Mouse (Mus musculus) frontal cortex, postnatal 36 days (tissue): ENCODE measurements around the gene Gm12184.
"Not testable (repeated sequence)": the region's sequence is repeated elsewhere in the genome, so short reads cannot be mapped to it uniquely, and the experiment has no call there.

Experiments used
- DNase-seq, 2 experiments: peaks; one replicate each; pipeline ENCODE4 v3.0.0; 2022; ENCODE audit warnings: low spot score in 2 of 2

Gm12184 gene

GRCm38 (mm10) chr11:48825979-48826751, at the start of gene Gm12184, which contains the start of gene Trim7:
Gm12184 (minus strand) TSS chr11:48826655.
Trim7 (plus strand) TSS chr11:48826140.
- not testable (repeated sequence) for DNase-seq

GRCm38 (mm10) chr11:48875343-48875837, 48.9 kb upstream of the Gm12184 start:
- not testable (repeated sequence) for DNase-seq

- peak in 1 of 2 experiments; percentile 76 for DNase-seq
Observed at GRCm38 (mm10) chr11:48874465-48874864, 48.0 kb upstream of the Gm12184 start.

- DNase-seq: no peak
Observed at GRCm38 (mm10) chr11:48873591-48874290, 47.3 kb upstream of the Gm12184 start.

- no peak for DNase-seq
Observed at GRCm38 (mm10) chr11:48872695-48873300, 46.3 kb upstream of the Gm12184 start.

GRCm38 (mm10) chr11:48871817-48872541, 45.5 kb upstream of the Gm12184 start:
- peak in 1 of 2 experiments; percentile 28 for DNase-seq

- peak in 1 of 2 experiments; percentile 34 for DNase-seq
Observed at GRCm38 (mm10) chr11:48871201-48871772, 44.8 kb upstream of the Gm12184 start, which contains the start of gene Irgm1. Irgm1 (minus strand) TSS chr11:48871683.

DNA sequence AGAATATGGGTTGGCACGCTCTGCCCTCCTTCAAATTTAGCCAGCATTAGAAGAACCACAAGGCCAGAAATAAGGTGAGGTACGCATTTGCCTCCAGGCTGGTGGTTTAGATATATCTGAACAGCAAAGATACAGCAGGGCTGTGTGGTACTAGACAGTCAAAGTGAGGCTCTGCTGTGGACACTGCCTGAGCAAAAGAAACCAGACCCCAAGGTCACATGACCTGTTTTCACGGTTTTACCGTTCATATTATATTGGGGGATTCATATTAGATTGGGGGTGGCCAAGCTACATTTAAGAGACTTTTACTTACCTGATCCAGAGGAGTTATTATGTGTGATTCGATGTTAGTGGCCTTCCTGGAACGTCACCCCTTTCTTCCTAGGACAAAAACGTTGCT, 44.3 kb upstream of the Gm12184 start:
- no peak for DNase-seq

DNA sequence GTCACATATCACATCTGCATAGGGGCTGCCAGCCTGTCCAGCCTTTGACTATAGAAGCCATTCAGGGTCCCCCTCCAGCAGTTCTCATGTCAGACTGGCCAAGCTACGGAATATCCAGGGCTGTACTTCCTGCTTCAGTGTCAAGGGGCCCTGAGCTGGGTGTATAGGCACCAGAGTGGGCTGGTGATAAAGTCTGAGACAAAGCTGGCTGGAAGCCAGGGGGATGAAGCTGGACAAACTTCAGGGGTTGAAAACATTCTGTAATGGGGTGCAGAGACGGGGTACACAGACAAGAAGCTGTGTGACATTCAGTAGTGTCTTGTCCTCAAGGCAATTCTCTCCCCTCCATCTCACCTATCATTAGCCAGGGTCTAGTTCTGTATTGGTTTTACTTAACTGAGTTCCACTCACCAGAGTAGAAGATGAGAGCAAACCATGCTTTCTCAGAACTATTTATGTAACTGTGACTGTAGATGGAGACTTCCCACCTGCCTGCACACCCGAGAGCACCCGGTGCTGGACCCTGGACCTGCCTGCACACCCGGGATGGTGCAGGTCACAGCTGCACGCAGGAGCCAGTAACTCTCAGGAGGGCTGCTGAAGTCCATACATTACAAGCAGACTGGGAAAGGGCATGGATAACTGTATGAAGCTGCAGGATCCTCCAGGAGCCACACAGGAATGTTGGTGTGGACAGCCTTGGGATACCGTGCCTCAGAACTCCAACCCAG, 43.1 kb upstream of the Gm12184 start:
- no peak for DNase-seq

GRCm38 (mm10) chr11:48866481-48866880, 40.0 kb upstream of the Gm12184 start:
- no peak for DNase-seq

- no peak for DNase-seq
Observed at GRCm38 (mm10) chr11:48863808-48864207, 37.4 kb upstream of the Gm12184 start.

GRCm38 (mm10) chr11:48862784-48863319, 36.4 kb upstream of the Gm12184 start:
- no peak for DNase-seq

DNA sequence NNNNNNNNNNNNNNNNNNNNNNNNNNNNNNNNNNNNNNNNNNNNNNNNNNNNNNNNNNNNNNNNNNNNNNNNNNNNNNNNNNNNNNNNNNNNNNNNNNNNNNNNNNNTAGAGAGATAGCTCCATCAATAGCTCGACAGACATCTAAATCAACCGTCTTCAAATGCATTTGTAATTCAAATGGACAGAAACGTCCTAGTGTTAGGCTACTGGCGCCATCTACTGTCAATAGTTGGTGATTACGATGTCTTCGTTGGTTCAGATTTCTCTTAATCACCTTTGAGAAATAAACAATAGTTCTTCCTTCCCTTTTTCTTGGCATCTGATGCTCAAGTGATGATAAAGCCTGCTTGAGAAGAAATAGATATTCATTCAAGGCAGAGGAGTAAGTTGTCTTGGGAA, 32.6 kb upstream of the Gm12184 start:
- DNase-seq: peak in 1 of 2 experiments; percentile 77

DNA sequence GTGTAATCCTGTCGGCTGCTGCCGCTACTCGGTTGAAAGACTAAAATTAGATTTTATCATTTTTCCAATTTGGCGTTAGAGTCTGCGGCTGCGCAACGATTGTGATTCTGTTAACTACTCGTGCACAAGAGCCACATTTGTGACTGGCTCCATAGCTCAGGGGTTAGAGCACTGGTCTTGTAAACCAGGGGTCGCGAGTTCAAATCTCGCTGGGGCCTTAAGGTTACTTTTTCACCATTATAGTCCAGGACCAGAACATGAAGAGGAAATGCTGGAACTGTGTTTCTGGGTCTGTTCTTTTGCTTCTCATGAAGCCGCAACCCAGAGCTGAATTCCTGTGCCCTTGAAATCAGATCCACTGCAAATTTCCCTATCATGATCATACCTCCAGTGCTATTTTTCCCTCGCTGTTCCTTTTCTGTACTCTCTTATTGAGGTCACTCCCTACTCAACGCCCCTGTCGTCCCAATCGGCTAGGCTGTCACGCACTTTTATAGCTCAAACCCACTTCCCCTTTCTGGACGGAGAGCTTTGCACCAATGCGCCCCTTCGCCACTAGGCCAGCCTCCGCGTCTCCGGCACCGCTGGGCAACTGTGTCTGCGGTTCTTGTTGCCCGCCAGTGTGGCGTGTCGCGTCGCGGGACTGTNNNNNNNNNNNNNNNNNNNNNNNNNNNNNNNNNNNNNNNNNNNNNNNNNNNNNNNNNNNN, 27.2 kb upstream of the Gm12184 start:
- peak; percentile 96 to 98 for DNase-seq

DNA sequence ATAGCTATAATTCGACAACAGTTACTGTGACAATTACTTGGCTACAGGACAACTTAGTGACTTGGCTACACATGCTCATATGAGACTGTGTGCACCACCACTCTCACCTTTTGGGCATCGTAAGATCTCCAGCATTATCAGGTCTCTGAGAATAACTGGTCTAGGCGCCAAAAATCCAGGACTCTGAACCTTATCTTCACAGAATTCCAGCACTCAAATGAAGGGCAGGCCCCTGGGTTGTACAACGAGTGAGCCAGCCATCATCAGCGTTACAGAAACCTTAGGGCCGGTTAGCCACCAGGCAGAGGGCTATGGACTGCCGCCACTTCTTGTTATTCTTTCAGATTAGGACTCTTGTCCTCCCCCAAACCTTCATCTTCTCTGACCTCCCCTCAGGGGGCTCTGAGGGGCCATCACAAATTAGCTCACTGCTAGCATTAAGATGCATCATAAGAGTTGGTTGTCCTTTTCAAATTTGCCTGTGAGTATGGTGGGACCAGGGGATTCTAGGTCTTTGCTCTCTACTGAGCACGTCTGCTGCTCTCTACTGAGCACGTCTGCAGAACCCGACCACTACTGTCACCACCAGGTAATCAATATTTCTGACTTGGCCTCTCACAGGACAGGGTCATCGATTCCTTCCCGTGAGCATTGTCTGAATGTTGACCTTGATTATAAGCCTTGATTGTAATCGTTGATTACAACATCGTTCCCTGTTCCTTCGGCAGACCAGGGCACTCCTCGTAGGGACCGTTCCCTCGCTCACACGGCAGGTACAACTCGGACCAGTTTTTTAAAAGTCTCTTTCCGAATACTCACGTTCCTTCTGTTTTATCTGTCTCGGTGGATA, 26.4 kb upstream of the Gm12184 start:
- no peak for DNase-seq

DNA sequence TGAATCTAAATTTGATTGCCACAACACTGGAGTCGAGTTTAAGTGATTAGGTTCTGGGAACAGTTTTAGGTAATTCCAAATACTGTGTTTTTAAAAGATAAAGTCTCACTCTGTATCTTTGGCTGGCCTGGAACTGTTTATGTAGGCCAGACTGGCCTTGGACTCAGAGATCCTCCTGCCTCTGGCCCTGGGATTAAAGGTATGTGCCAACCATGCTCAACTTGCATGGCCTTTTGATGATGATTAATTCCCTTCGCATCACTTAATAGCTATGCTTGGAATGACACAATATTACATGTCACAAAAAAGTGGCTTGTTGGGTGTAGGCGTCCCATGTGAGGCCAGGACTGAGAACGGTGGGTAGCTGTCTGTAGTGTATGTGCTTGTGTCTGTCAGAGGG, 25.7 kb upstream of the Gm12184 start:
- DNase-seq: no peak

DNA sequence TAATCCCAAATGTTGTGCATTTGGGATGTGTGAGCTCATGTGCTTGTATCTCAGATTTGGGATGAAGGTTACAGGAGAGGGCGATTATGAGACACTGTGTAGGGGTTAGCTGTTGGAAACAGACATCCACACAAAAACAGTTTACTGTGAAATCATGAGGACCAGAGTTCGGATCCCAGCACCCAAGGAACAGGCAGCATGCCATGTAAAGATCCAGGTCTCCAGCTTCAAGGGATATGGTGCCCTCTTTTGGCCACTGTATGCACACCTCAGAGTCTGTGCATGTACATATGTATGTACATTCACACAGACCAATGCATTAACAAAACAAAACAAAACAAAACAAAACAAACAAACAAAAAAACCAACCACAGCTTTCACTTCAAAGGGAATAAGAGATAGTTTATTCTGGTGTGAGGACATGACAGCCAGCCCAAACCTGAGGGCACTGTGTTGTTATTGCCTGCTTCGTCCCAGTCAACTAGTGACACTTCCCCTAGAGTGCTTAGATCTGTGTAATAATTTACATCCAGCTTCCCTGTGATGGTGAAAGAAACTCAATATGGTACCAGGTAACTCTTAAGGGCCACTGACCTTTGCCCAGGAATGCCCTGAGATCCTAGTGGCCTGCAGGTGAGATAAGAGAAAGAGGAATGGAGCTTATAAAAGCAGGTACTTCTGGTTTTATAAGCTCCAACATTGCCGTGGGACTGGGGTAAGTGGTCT, 25.0 kb upstream of the Gm12184 start:
- DNase-seq: no peak

GRCm38 (mm10) chr11:48850240-48850639, 23.8 kb upstream of the Gm12184 start:
- no peak for DNase-seq
